Mouse (Mus musculus): Measurements from ENCODE around the gene Ppp1r16b. TPM values are rescaled to one million over a fixed set of nuclear protein-coding genes. Genes with fewer than 3 reads are reported as not detected.

The Ppp1r16b gene
- polyA plus RNA-seq, 1 experiment from 2014 or later, result 28.1 TPM

DNA sequence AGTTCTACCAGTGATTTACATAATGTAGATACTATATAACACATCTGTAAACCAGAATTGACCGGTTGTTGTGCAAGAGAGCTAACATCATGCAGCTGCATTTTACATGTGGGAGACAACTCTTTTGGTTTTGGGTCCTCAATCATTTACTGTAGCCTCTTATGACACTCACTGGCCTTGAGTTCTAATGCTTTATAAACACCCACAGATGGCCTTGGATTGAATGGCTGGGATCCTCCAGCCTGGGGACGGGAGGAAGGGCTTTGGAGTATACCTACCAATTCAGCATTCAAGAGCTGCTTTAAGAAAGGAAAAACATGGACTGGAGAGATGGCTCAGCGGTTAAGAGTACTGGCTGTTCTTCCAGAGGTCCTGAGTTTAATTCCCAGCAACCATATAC, 5.9 kb upstream of the Ppp1r16b start:
- H3K27ac ChIP-seq (ENCODE audit: low read depth, low read length), result no peak overlapping the region
- H3K9me3 ChIP-seq (ENCODE audit: control insufficient read depth, low read length), result no peaks in the 10 kb centered on the region
- no peak overlapping the region for H3K4me2 ChIP-seq (ENCODE audit: low read depth, low read length)
- H3K4me1 ChIP-seq (ENCODE audit: control insufficient read depth, insufficient read depth, low read length), result no peaks in the 10 kb centered on the region
- H3K9ac ChIP-seq (replicated peaks; ENCODE audit: low read depth, low read length), result no peak overlapping the region
- H3K27me3 ChIP-seq (ENCODE audit: control insufficient read depth, insufficient read depth, low read length), result no peaks in the 10 kb centered on the region
- no peaks in the 10 kb centered on the region for H3K36me3 ChIP-seq (ENCODE audit: control insufficient read depth, insufficient read depth, low read length)
- no peak for ATAC-seq (ENCODE audit: low read depth)
- H3K4me3 ChIP-seq (ENCODE audit: low read depth, low read length), result no peak overlapping the region
- WGBS, result 80% methylated on average over 3 of the region's 3 CpGs

- H3K9me3 ChIP-seq (ENCODE audit: control insufficient read depth, low read length), result no peaks in the 10 kb centered on the region
- H3K4me2 ChIP-seq (ENCODE audit: low read depth, low read length), result no peak overlapping the region; the same call in 1 of the 2 replicates
- H3K9ac ChIP-seq (replicated peaks; ENCODE audit: low read depth, low read length), result no peak overlapping the region
- ATAC-seq (ENCODE audit: low read depth), result no peak
- WGBS, result 39% methylated on average over 13 of the region's 13 CpGs
- no peaks in the 10 kb centered on the region for H3K36me3 ChIP-seq (ENCODE audit: control insufficient read depth, insufficient read depth, low read length)
- H3K4me1 ChIP-seq (ENCODE audit: control insufficient read depth, insufficient read depth, low read length), result peaks cover 9% of the 10 kb centered on the region; the same call in 1 of the 2 replicates
- no peak overlapping the region for H3K27ac ChIP-seq (ENCODE audit: low read depth, low read length)
- peaks cover 4% of the 10 kb centered on the region for H3K27me3 ChIP-seq (ENCODE audit: control insufficient read depth, insufficient read depth, low read length)
- no peak overlapping the region; the same call in 1 of the 2 replicates for H3K4me3 ChIP-seq (ENCODE audit: low read depth, low read length)
These were observed 1.0 kb downstream of the Ppp1r16b start for GRCm38 (mm10) chr2:158666071-158666800.

DNA sequence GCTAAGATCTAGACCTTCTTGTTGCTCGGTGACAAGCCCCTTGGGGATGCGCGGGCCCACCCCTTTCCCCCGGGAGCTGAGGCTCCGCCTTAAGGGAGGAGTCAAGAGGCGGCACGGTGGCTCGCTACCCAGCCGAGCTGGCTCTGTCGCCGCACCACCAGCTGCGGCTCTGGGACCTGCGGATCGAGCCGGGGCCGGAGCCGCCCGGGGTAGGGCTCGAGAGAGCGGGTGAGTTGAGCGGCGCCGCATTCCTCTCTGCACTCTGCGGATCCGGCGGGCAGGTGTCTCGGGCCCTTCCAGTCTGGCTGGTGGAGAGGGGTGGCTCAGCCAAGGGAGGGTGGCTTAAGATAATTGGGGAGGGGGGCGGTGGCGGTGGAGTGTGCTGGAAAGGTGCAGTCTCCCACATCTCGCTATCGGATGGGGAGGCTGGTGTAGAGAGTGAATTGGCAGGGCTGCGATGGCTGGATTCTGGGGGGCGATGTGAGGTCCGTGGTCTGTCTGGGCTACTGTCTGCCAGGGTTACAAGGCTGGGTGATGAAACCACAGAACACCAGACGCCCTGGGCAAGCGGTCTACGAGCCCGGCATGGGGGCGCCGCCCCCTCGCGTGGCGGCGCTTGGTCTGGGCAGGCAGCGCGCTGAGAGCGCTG, 1.9 kb downstream of the Ppp1r16b start:
- peaks cover 9% of the 10 kb centered on the region; the same call in 1 of the 2 replicates for H3K4me1 ChIP-seq (ENCODE audit: control insufficient read depth, insufficient read depth, low read length)
- WGBS, result 1% methylated on average over 47 of the region's 47 CpGs

GRCm38 (mm10) chr2:158667671-158668432, 2.7 kb downstream of the Ppp1r16b start:
- peak overlapping the region; percentile 97 for H3K4me2 ChIP-seq (ENCODE audit: low read depth, low read length)
- H3K4me3 ChIP-seq (ENCODE audit: low read depth, low read length), result peak overlapping the region; percentile 62
- H3K9ac ChIP-seq (replicated peaks; ENCODE audit: low read depth, low read length), result peak overlapping the region; percentile 77
- no peaks in the 10 kb centered on the region for H3K36me3 ChIP-seq (ENCODE audit: control insufficient read depth, insufficient read depth, low read length)
- ATAC-seq (ENCODE audit: low read depth), result peak; percentile 42
- peaks cover 4% of the 10 kb centered on the region for H3K27me3 ChIP-seq (ENCODE audit: control insufficient read depth, insufficient read depth, low read length)
- H3K27ac ChIP-seq (ENCODE audit: low read depth, low read length), result peak overlapping the region; percentile 63
- peaks cover 11% of the 10 kb centered on the region; the same call in 1 of the 2 replicates for H3K4me1 ChIP-seq (ENCODE audit: control insufficient read depth, insufficient read depth, low read length)
- WGBS, result under 1% methylated on average over 54 of the region's 54 CpGs
- no peaks in the 10 kb centered on the region for H3K9me3 ChIP-seq (ENCODE audit: control insufficient read depth, low read length)

More for the DNA sequence above, 1.9 kb downstream of the Ppp1r16b start:
- Histone ChIP-seq H3K9ac (replicated peaks; ENCODE audit: low read depth, low read length) (peak overlapping the region; percentile 77), H3K9me3 (ENCODE audit: control insufficient read depth, low read length) (no peaks in the 10 kb centered on the region), H3K27me3 (ENCODE audit: control insufficient read depth, insufficient read depth, low read length) (peaks cover 4% of the 10 kb centered on the region), H3K27ac (ENCODE audit: low read depth, low read length) (peak overlapping the region; percentile 63), H3K4me2 (ENCODE audit: low read depth, low read length) (peak overlapping the region; percentile 97), H3K4me3 (ENCODE audit: low read depth, low read length) (peak overlapping the region; percentile 62), H3K36me3 (ENCODE audit: control insufficient read depth, insufficient read depth, low read length) (no peaks in the 10 kb centered on the region)
- peak; percentile 85 for ATAC-seq (ENCODE audit: low read depth)

DNA sequence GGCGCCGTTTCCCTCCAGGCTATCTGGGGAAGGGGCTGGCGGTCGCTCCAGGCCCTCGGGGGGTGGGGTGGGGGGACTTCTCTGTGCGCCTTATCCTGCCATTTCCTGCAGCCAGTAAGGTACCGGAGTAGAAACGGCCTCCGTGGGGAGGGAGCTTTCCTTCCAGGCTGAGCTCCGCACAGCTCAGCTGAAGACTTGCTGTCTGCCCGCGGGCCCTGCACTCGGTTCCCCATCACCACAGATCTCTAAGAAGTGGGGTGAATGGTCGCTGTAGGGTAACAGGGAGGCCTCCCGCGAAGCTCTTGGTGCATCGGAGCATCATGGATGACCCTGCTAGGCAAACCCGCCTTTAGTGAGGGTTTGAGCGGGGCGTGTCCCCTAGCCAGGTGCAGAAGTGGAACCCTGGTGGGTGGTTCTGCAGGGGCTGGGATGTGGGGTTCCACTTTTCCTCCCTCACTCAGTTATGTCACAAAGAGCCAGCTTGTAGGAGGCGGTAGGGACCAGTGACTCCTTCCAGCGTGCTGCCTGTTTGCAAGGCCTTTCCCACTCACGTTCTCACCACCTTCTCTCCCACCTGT, 3.3 kb downstream of the Ppp1r16b start:
- 9% methylated on average over 23 of the region's 23 CpGs for WGBS
- H3K27me3 ChIP-seq (ENCODE audit: control insufficient read depth, insufficient read depth, low read length), result peaks cover 4% of the 10 kb centered on the region
- peak overlapping the region; percentile 63; the same call in 1 of the 2 replicates for H3K27ac ChIP-seq (ENCODE audit: low read depth, low read length)
- no peaks in the 10 kb centered on the region for H3K36me3 ChIP-seq (ENCODE audit: control insufficient read depth, insufficient read depth, low read length)
- H3K4me3 ChIP-seq (ENCODE audit: low read depth, low read length), result peak overlapping the region; percentile 62
- peak overlapping the region; percentile 77 for H3K9ac ChIP-seq (replicated peaks; ENCODE audit: low read depth, low read length)
- H3K9me3 ChIP-seq (ENCODE audit: control insufficient read depth, low read length), result no peaks in the 10 kb centered on the region
- H3K4me1 ChIP-seq (ENCODE audit: control insufficient read depth, insufficient read depth, low read length), result peaks cover 17% of the 10 kb centered on the region; the same call in 1 of the 2 replicates
- ATAC-seq (ENCODE audit: low read depth), result peak; percentile 32; the same call in 1 of the 2 replicates
- H3K4me2 ChIP-seq (ENCODE audit: low read depth, low read length), result peak overlapping the region; percentile 97

- no peak for ATAC-seq (ENCODE audit: low read depth)
- H3K4me2 ChIP-seq (ENCODE audit: low read depth, low read length), result peak overlapping the region; percentile 97
- H3K27me3 ChIP-seq (ENCODE audit: control insufficient read depth, insufficient read depth, low read length), result peaks cover 4% of the 10 kb centered on the region
- WGBS, result 66% methylated on average over 13 of the region's 13 CpGs
- H3K27ac ChIP-seq (ENCODE audit: low read depth, low read length), result no peak overlapping the region
- H3K9ac ChIP-seq (replicated peaks; ENCODE audit: low read depth, low read length), result no peak overlapping the region
- peaks cover 19% of the 10 kb centered on the region; the same call in 1 of the 2 replicates for H3K4me1 ChIP-seq (ENCODE audit: control insufficient read depth, insufficient read depth, low read length)
- no peaks in the 10 kb centered on the region for H3K36me3 ChIP-seq (ENCODE audit: control insufficient read depth, insufficient read depth, low read length)
- H3K9me3 ChIP-seq (ENCODE audit: control insufficient read depth, low read length), result no peaks in the 10 kb centered on the region
- peak overlapping the region; percentile 62; the same call in 1 of the 2 replicates for H3K4me3 ChIP-seq (ENCODE audit: low read depth, low read length)
These were observed 4.3 kb downstream of the Ppp1r16b start for GRCm38 (mm10) chr2:158669199-158670195.

- Histone ChIP-seq H3K9ac (replicated peaks; ENCODE audit: low read depth, low read length) (no peak overlapping the region), H3K4me2 (ENCODE audit: low read depth, low read length) (no peak overlapping the region), H3K9me3 (ENCODE audit: control insufficient read depth, low read length) (no peaks in the 10 kb centered on the region), H3K27ac (ENCODE audit: low read depth, low read length) (no peak overlapping the region), H3K27me3 (ENCODE audit: control insufficient read depth, insufficient read depth, low read length) (peaks cover 4% of the 10 kb centered on the region), H3K36me3 (ENCODE audit: control insufficient read depth, insufficient read depth, low read length) (no peaks in the 10 kb centered on the region), H3K4me3 (ENCODE audit: low read depth, low read length) (no peak overlapping the region), H3K4me1 (ENCODE audit: control insufficient read depth, insufficient read depth, low read length) (peaks cover 19% of the 10 kb centered on the region; the same call in 1 of the 2 replicates)
- WGBS, result 47% methylated on average over 10 of the region's 10 CpGs
- ATAC-seq (ENCODE audit: low read depth), result no peak
These were observed 5.4 kb downstream of the Ppp1r16b start for GRCm38 (mm10) chr2:158670571-158670970.

All from neural tube, embryonic 14.5 days (tissue).